10 mouse cellular contexts compared by ENCODE assay signal in genomic region chr11:98047745-98048144, GRCm38 (mm10). TPM values are rescaled to one million over a fixed set of nuclear protein-coding genes. Genes with fewer than 3 reads are reported as not detected.
A peak's percentile ranks its signal among the peaks of the same experiment; 100 is the strongest.
DNase-seq lines count a peak whose midpoint lies in the region; ATAC-seq and TF ChIP-seq lines count a peak whose summit lies in the region.
"Had no signal": no experiment of that assay in that cellular context is flagged by ENCODE, and none has a peak within 500 bp of the region (broad histone marks: within the 10 kb centered on the region; RNA-seq: fewer than 3 reads in every experiment).

No protein-coding gene starts in this region.

- H3K36me3 ChIP-seq in hindbrain, embryonic 16.5 days (ENCODE audit: control insufficient read depth, insufficient read depth, low read length), result no peaks in the 10 kb centered on the region
- no peaks in the 10 kb centered on the region for H3K36me3 ChIP-seq in hindbrain, embryonic 10.5 days
- peaks cover 13% of the 10 kb centered on the region; the same call in 1 of the 2 replicates for H3K36me3 ChIP-seq in E14TG2a.4 (ENCODE audit: insufficient read depth, low read length)

- DNase-seq in adrenal gland, postnatal 25 days, result peak; percentile 41
- no peak for DNase-seq in adrenal gland, adult 8-10 months
- no peak for DNase-seq in hindbrain, embryonic 10.5 days (ENCODE audit: low spot score)
- peak; percentile 92 to 94 for DNase-seq in cerebellum, postnatal 10 days
- DNase-seq in kidney, postnatal 14 days, result no peak
- no peak for DNase-seq in yolk sac, embryonic 10.5 days (ENCODE audit: low spot score)
- DNase-seq: adrenal gland, adult 2 months had no signal

- no peak overlapping the region for H3K27ac ChIP-seq in hindbrain, embryonic 16.5 days (ENCODE audit: low read depth, low read length)
- no peak overlapping the region for H3K27ac ChIP-seq in hindbrain, embryonic 10.5 days

- TF ChIP-seq CTCF in E14TG2a.4 (conservative IDR thresholded peaks at IDR 0.05; ENCODE audit: low read length), result no peak

- WGBS in hindbrain, embryonic 16.5 days, result 59% methylated on average over 4 of the region's 4 CpGs
- 79% methylated on average over 4 of the region's 4 CpGs for WGBS in hindbrain, embryonic 10.5 days

- H3K9me3 ChIP-seq in hindbrain, embryonic 16.5 days (ENCODE audit: control insufficient read depth, low read length), result no peaks in the 10 kb centered on the region
- no peaks in the 10 kb centered on the region for H3K9me3 ChIP-seq in hindbrain, embryonic 10.5 days
- no peaks in the 10 kb centered on the region for H3K9me3 ChIP-seq in E14TG2a.4 (ENCODE audit: low read length)

- peaks cover 14% of the 10 kb centered on the region for H3K27me3 ChIP-seq in hindbrain, embryonic 16.5 days (replicated peaks; ENCODE audit: control insufficient read depth, insufficient read depth, low read length)
- H3K27me3 ChIP-seq in hindbrain, embryonic 10.5 days (ENCODE audit: insufficient read depth, poor library complexity, severe bottlenecking), result peaks cover 66% of the 10 kb centered on the region
- peaks cover 20% of the 10 kb centered on the region for H3K27me3 ChIP-seq in E14TG2a.4 (ENCODE audit: insufficient read depth, low read length)

- ATAC-seq in hindbrain, embryonic 16.5 days, result peak; percentile 79

- H3K9ac ChIP-seq in hindbrain, embryonic 16.5 days (ENCODE audit: low read depth, low read length), result no peak overlapping the region

- H3K4me2 ChIP-seq in hindbrain, embryonic 16.5 days (ENCODE audit: low read length), result no peak overlapping the region

- H3K4me1 ChIP-seq in hindbrain, embryonic 16.5 days (ENCODE audit: control insufficient read depth, insufficient read depth, low read depth, low read length), result peaks cover 10% of the 10 kb centered on the region; the same call in 1 of the 2 replicates
- H3K4me1 ChIP-seq in hindbrain, embryonic 10.5 days (replicated peaks), result peaks cover 37% of the 10 kb centered on the region
- peaks cover 75% of the 10 kb centered on the region for H3K4me1 ChIP-seq in E14TG2a.4 (replicated peaks; ENCODE audit: low read depth, low read length)

- H3K4me3 ChIP-seq in hindbrain, embryonic 16.5 days (ENCODE audit: low read length), result no peak overlapping the region
- no peak overlapping the region for H3K4me3 ChIP-seq in hindbrain, embryonic 10.5 days
- peak overlapping the region; percentile 1; the same call in 1 of the 2 replicates for H3K4me3 ChIP-seq in E14TG2a.4 (replicated peaks; ENCODE audit: low read length)

RNA-seq across cellular contexts. Expression of gene Stac2, which starts 5.5 kb away (rescaled TPM):
- 1.9 and 2.2 TPM in 2 replicates for total RNA-seq in adrenal gland, postnatal 25 days (2021)
- 10 to 100 TPM in 1 of 4 experiments, 1 to 10 TPM in 3; 3.8 to 10.9 (median 6.6) TPM for total RNA-seq in adrenal gland, adult 8-10 months (2022)
- 7.9 and 9.8 TPM in 2 replicates for polyA plus RNA-seq in hindbrain, embryonic 16.5 days (2015; fragmentation: Nextera tagmentation; extraction: Ambion mirVana)
- polyA plus RNA-seq in hindbrain, embryonic 10.5 days (2016; fragmentation: Nextera tagmentation; extraction: Ambion mirVana), result 1.1 and 1.5 TPM in 2 replicates
- total RNA-seq: MEL had no signal

RNA-seq across cellular contexts. Expression of gene Rpl19, which starts 21.2 kb away (rescaled TPM):
- 1,136 and 1,344 TPM in 2 replicates for total RNA-seq in adrenal gland, postnatal 25 days (2021)
- 1,000 to 10,000 TPM in 2 of 4 experiments, 100 to 1,000 TPM in 2; 894 to 1,148 (median 997) TPM for total RNA-seq in adrenal gland, adult 8-10 months (2022)
- 578 and 612 TPM in 2 replicates for polyA plus RNA-seq in hindbrain, embryonic 16.5 days (2015; fragmentation: Nextera tagmentation; extraction: Ambion mirVana)
- polyA plus RNA-seq in hindbrain, embryonic 10.5 days (2016; fragmentation: Nextera tagmentation; extraction: Ambion mirVana), result 1,011 and 1,145 TPM in 2 replicates

RNA-seq across cellular contexts. Expression of gene Cacnb1, which starts 24.9 kb away (rescaled TPM):
- total RNA-seq in adrenal gland, postnatal 25 days (2021), result 7.4 and 10.4 TPM in 2 replicates
- 10 to 100 TPM in 2 of 4 experiments, 1 to 10 TPM in 2; 7.8 to 18.8 (median 13.6) TPM for total RNA-seq in adrenal gland, adult 8-10 months (2022)
- 59.6 and 69.0 TPM in 2 replicates for polyA plus RNA-seq in hindbrain, embryonic 16.5 days (2015; fragmentation: Nextera tagmentation; extraction: Ambion mirVana)
- polyA plus RNA-seq in hindbrain, embryonic 10.5 days (2016; fragmentation: Nextera tagmentation; extraction: Ambion mirVana), result 7.6 and 22.9 TPM in 2 replicates

RNA-seq across cellular contexts. Expression of gene Arl5c, which starts 51.8 kb away (rescaled TPM):
- 0.79 TPM in 1 of 2 replicates, not detected in the other for total RNA-seq in adrenal gland, postnatal 25 days (2021)
- 1 to 10 TPM in 3 of 4 experiments, under 1 TPM in 1; 0.44 to 1.8 (median 1.4) TPM for total RNA-seq in adrenal gland, adult 8-10 months (2022)
- polyA plus RNA-seq in hindbrain, embryonic 16.5 days (2015; fragmentation: Nextera tagmentation; extraction: Ambion mirVana), result 7.3 and 7.6 TPM in 2 replicates
- 13.3 and 16.2 TPM in 2 replicates for polyA plus RNA-seq in hindbrain, embryonic 10.5 days (2016; fragmentation: Nextera tagmentation; extraction: Ambion mirVana)

Comparison
In these comparisons a context has a peak if more than half of its experiments do, and no peak if none do; other contexts are left out.
1. DNase-seq: peak in adrenal gland, postnatal 25 days (single experiment) and cerebellum, postnatal 10 days (2 of 2); none in adrenal gland, adult 8-10 months (single experiment), hindbrain, embryonic 10.5 days (single experiment), kidney, postnatal 14 days (single experiment) and yolk sac, embryonic 10.5 days (single experiment).